Mouse (Mus musculus) layer of hippocampus, postnatal 25 days (tissue): ENCODE measurements around the gene Slc46a2. TPM values are rescaled to one million over a fixed set of nuclear protein-coding genes. Genes with fewer than 3 reads are reported as not detected.

Experiments
- DNase-seq, 2 experiments: peaks; one replicate each; pipeline ENCODE4 v3.0.0; 2022; ENCODE audit warnings: mixed read lengths in 2 of 2, low spot score in 1 of 2; ENCODE audit errors: extremely low spot score in 1 of 2
- total RNA-seq, 2 experiments: library from RNA; stranded (reverse); gene quantifications; 2 replicates each; pipeline ENCODE4 v1.2.3; 2021

The Slc46a2 gene
- total RNA-seq = not detected

DNA sequence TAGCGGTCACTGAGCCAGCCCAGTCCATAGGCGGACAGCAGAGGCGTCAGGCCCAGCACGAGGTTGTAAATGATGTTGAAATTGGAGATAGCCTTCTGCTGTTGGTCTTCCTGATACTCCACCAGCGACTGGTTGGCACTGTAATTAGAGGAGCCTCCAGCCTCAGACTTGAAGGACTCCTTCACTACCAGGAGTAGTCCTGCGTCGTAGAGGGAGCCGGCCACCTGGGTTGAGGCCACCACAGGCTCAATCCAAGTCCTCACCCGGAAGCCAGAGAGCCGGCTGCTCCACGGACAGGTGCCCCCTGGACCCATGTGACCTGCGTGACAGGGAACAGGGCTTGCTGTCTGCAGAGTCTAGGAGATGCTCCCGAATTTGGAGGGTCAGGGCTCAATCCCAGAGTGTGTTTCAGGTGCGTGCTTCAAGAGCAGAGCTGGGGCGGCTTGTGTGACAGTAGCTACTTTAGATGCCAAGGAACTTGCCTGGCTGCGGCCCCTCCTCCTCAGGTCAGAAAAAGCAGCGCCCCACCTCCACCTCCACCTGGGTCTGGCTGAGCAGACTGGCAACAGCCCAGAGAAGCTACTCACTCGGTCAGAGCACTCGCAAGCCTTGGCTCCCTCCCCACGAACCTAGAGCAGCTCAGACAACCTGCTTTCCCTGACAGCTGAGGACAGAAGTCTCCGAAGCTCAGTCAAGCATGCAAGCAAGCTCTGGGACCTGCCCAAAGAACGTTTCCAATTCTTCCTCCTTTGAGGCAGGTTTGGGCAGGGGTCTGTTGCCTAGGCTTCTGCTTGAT is at the start of gene Slc46a2:
Gene Slc46a2 (minus strand): TSS at position 449 of the 796 bp plus-strand sequence.
- no peak for DNase-seq

- DNase-seq = no peak
These were observed 48.8 kb upstream of the Slc46a2 start, which contains the start of gene Mup6 for GRCm38 (mm10) chr4:59963405-59964344. TSS of gene Mup6 (plus strand) at chr4:59964294.

DNA sequence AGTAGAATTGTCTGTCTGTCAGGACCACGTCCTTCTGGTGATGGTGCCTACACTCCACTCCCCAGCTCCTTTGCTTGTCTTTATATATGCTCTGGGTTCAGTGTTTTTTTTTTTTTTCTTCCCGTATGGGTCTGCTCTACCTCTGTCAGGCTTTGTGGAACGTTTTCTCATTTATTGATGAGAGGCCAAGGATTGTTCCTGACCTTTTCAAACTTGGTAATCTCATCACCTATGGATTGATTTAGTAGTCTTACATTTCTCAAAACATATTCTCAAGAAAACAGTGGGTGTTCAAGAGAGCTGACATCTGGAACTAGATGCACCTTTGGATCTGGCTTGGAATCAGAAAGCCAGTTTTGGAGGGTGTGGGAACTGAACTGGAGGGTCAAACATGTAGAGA is 45.8 kb upstream of the Slc46a2 start, which contains the start of gene Mup4:
Gene Mup4 (minus strand): TSS at position 101 of the 400 bp plus-strand sequence.
- DNase-seq = no peak

DNA sequence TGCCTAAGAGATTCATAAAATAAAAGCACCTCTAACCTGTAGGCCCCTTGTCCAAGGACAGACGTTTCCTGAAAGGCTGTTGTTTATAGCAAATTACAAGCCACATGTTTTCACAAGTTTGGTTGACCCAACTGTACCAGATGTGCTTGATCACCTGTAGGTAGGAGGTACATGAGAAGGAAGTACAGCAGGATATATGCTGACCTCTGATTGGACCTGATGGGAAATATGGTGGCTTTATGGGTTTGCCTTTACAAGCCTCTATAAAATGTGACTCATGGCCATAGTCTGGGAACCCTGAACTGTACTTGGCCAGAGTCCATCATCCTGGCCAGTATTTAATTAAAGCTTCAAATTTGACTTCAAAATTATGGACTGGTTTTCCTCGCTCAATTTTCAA is 22.7 kb upstream of the Slc46a2 start:
- no peak for DNase-seq

DNA sequence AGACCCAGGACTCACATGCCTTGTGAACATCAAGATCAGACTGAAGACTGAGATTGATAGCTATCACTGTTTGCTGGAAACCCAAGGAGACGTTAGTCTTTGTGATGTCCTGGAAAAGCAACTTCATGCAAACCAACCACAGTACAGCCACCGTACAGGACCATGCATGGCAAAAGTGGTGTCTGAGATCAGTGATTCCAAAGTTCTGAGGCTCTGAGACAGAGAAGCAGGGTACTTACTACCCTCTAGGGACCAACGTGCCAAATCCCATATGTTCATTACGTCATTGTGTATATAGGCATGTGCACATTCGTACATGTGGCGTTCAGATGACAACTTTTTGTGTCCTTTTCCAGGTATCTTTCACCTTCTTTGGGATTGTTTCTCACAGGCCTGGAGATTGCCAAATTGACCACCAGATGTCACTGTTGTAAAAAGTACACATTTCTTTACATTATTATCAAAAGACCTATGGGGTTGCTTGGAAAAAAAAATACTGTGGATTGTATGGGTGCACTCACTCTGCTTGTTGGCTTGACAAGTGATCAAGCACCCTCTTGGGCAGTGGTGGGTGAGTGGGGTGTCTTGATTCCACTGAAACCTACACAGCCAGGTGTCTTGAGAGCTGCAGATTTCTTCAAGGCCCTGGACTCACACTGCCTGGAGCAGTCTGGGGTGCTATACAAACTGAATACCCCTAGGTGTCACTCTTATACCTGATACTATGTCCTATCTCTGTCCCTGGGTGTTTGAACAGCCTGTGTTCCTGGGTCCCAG is 17.8 kb upstream of the Slc46a2 start:
- DNase-seq = no peak

- peak; percentile 26 to 63 for DNase-seq
These were observed 13.5 kb upstream of the Slc46a2 start for GRCm38 (mm10) chr4:59928347-59928746.

DNA sequence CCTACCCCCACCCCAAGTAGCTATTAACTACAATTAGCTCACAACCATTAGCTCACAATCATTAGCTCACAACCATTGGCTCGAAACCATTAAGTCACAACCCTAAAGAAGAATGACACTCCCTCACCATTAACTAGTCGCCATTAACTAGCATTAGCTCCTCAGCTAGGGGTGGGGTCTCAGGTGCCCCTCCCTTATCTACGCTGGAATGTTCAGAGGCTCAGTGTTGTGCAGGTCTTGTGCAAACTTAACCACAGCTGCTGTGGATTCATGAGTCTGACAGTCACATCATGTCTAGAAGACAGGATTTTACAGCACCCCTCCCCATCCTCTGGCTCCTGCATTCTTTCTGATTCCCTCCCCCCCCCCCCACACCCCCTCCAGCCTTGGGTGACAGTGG is 12.8 kb upstream of the Slc46a2 start:
- DNase-seq = no peak

DNA sequence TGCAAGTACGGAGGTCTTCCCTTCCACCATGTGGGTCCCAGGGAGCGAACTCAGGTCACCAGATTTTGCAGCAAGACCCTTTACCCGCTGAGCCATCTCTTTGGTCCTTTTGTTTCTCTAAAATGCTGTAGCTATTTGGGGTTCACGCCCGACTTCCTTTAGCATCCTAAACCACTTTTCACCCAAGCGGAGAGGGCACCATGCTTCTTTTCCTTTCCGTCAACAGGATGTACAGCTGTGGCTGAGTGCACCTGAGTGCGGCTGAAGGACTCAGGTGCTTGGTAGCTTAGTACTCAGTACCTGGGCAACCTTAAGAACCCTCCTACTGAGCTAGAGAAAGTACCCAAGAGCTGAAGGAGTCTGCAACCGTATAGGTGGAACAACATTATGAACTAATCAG is 10.2 kb upstream of the Slc46a2 start:
- DNase-seq = no peak

DNA sequence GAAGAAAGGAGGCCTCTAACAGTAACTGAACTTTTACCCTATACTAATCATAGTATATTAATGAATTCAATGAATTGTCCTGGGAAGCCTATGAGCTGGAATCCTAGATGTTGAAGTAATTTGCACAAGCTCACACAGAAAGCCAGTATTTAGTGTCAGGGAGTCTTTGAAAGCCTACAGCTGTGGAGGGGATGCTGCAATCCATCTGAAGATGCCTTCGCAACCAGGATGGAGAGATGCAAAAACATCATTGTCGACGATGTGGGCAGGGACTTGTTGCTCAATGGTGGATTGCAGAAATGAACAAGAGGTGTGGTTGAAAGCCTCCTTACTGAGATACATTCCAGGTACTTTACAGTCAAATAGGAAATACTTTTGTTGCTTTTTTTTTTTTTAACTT is 3.1 kb upstream of the Slc46a2 start:
- DNase-seq = no peak

DNA sequence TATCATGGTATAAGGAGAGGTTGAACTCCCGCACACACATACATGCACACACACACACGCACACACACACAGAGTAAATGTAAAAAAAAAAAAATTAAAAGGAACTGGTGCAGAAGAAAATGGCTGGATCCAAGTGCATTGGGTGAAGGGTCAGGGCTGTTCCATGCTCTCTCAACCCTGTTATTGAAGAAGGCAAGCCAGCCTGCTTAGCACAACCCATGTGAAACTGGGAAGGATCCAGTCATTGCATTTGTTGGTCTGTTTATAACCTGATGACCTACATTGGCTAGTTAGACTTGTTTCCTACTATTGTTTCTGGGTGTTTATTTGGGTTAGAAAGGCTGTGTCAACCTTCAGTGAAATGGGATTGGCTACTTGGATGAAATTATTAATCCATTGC is 6.1 kb downstream of the Slc46a2 start:
- DNase-seq = no peak

DNA sequence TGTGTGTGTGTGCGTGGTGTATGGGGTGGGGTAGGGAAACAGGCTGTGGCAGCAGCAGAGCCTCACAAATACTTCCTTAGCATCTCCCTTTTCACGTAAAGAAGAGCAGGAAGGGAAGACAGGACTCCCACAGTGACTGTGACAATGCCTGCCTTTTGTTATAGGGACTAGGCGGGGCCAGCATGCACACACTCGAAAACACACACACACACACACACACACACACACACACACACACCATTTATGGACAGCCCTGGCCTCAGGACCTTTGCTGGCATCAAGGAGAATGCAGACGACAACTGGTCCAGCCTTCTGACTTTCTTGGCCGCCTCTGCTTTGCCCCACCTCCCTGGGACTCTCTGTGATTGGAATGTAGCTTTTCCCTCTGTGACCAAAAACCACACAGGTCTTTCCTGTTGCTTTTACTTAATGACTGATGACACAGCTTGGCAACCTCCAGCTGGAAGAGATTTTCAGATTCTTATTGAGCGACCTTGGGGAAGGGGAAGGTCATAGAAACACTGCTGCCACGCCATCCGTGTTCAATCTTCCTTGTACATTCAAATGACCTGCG is 7.1 kb downstream of the Slc46a2 start:
- no peak for DNase-seq

DNA sequence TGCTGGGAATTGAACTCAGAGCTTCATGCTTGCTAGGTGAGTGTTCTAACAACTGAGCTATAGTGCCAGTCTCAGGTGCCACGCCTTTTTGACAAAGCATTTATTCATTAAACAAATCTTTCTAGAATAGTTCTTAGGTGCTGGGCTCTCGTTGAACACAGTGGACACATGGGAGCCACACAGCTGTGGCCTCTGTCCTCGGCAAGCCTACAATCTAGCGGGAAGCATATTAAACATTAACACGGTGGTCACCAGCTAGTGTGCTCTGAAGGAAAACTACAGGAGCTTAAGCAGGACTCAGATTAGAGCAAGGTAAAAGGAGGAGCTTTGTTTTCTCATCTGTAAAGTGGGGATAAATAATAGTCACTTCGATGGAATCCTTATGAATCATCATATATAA is 7.8 kb downstream of the Slc46a2 start:
- DNase-seq = no peak

DNA sequence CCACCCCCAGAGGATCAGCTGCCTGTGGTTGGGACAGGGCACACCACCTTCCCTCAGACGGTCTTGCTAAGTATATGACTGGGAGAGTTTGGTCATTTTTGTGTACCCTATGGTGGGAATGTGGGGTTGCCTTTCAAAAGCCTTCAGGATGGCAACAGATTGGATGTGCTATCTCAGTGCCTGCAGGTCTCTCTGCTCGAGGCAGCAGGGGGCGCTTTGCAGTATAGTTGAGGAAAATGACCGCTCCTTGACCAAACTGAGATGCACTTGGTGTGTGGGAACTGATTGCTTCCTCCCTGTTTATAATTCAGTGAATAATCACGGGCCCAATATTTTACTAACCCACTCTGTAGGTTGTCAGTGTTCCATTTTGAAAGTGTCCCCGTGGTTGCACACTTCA is 12.3 kb downstream of the Slc46a2 start:
- DNase-seq = peak in 1 of 2 experiments; percentile 37

- DNase-seq = no peak
These were observed 13.0 kb downstream of the Slc46a2 start for GRCm38 (mm10) chr4:59901810-59902209.

- DNase-seq = no peak
These were observed 16.3 kb downstream of the Slc46a2 start for GRCm38 (mm10) chr4:59898521-59898919.

GRCm38 (mm10) chr4:59897814-59898520 is 16.9 kb downstream of the Slc46a2 start:
- no peak for DNase-seq

- DNase-seq = no peak
These were observed 18.9 kb downstream of the Slc46a2 start for GRCm38 (mm10) chr4:59896000-59896399.

DNA sequence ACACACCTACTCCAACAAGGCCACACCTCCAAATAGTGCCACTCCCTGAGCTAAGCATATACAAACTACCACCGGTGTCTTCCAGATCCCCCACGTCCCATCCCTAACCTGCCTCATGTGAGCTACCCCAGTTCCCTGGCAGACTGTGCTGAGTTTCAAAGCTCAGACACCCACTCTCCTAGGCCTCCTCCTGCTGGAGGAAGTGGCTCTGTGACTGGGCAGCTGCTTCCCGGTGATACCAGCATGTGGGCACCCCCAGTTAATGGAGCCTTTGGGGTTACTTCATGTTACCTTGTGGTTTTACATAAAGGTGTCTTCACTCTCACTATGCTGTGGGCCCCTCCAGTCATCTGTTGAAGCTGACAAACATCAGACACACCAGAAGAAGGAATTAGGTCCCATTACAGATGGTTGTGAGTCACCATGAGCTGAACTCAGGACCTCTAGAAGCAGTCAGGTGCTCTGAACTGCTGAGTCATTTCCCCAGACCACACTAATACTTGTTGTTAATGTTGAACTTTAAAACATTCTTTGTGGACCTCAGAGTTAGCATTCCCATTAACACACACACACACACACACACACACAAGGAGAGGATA is 19.8 kb downstream of the Slc46a2 start:
- no peak for DNase-seq

DNA sequence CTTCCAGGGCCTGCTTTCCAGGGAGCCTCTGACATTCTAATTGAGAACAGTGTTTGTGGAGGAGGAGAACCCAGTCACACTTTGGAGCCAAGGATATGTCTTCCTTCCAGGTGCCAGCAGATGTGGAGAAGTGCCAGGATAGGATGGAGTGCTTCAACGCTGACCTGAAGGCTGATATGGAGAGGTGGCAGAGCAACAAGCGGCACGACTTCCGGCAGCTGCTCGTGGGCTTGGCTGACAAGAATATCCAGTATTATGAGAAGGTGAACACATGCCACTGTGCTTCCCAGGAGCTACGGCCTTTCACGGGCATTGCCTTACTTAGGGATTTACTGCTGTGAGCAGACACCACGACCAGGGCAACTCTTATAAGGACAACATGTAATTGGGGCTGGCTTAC is 20.4 kb downstream of the Slc46a2 start:
- no peak for DNase-seq
